Mouse (Mus musculus) liver, adult 2 months (tissue): Measurements from ENCODE around the gene Ciao2a.

Source experiments
- CTCF ChIP-seq: fragments of 200-500 bp; IDR thresholded peaks from 2 replicates; pipeline ENCODE4 v1.5.1; 2011; ENCODE audit warnings: low read depth, low read length, control low read depth
- POLR2A ChIP-seq: fragments of 200-500 bp; IDR thresholded peaks from 2 replicates; pipeline ENCODE4 v1.6.1; 2011; ENCODE audit warnings: low read length, control low read depth; ENCODE audit not compliant: insufficient read depth; ENCODE audit errors: extremely low read depth

DNA sequence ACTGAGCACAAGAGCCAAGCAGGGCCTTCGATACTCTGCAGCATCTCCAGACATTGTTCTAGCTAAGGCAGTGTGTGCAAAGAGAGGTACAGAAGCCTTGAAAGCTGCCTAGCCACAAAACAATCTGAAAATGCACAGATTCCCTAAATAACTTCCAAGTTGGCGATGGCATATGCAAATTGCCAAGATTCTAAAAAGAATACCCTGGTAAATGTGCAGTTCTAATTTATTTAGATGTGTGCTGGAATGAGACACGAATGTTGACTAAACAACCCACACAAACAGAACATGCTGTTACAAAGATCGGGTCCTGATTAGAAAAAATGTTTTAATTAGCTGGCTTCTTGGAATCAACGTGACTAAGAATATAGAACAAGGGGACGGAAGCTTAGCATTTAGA, 23.7 kb upstream of the Ciao2a start:
- no peak for TF ChIP-seq POLR2A
- no peak for TF ChIP-seq CTCF
